Mouse (Mus musculus) bone marrow macrophage, adult 2 months (primary cell): ENCODE measurements at regions not wholly inside any gene's neighbourhood (a gene's known extent, or its start where the extent isn't known, plus 50 kb on each side); places are given as distances from the start of the nearest gene placed in this dataset.

ENCODE experiments used
- CTCF ChIP-seq: IDR thresholded peaks from 2 replicates; pipeline ENCODE4 v1.5.1; 2012; ENCODE audit warnings: low read depth, mild to moderate bottlenecking, low read length, moderate library complexity
- POLR2A ChIP-seq: IDR thresholded peaks from 2 replicates; pipeline ENCODE4 v1.6.1; 2012; ENCODE audit warnings: mild to moderate bottlenecking, low read depth, low read length, borderline replicate concordance

GRCm38 (mm10) chr2:48665103-48665502 lies 148.8 kb upstream of the Acvr2a start:
- no peak for TF ChIP-seq POLR2A
- no peak for TF ChIP-seq CTCF
